Mouse (Mus musculus): Measurements from ENCODE around the gene Ssh2. TPM values are rescaled to one million over a fixed set of nuclear protein-coding genes. Genes with fewer than 3 reads are reported as not detected.

Ssh2 gene
- polyA plus RNA-seq, 1 experiment from 2014 or later: 14.3 TPM

GRCm38 (mm10) chr11:77490451-77490850, 274.4 kb downstream of the Ssh2 start:
- no peaks in the 10 kb centered on the region for H3K9me3 ChIP-seq
- H3K36me3 ChIP-seq: no peaks in the 10 kb centered on the region
- H3K4me2 ChIP-seq: peak overlapping the region; percentile 92
- no peak for ATAC-seq (ENCODE audit: borderline replicate concordance, extremely low read depth, low FRiP score, low TSS enrichment)
- H3K27me3 ChIP-seq: no peaks in the 10 kb centered on the region
- no peak overlapping the region for H3K4me3 ChIP-seq
- peaks cover 80% of the 10 kb centered on the region for H3K4me1 ChIP-seq
- no peak overlapping the region for H3K9ac ChIP-seq
- no peak overlapping the region for H3K27ac ChIP-seq
- 73% methylated on average over 6 of the region's 6 CpGs for WGBS

- WGBS: under 1% methylated on average over 13 of the region's 13 CpGs
- Histone ChIP-seq H3K27me3 (no peaks in the 10 kb centered on the region), H3K36me3 (no peaks in the 10 kb centered on the region), H3K9ac (peak overlapping the region; percentile 46), H3K4me3 (peak overlapping the region; percentile 95), H3K9me3 (no peaks in the 10 kb centered on the region), H3K4me1 (peaks cover 81% of the 10 kb centered on the region), H3K27ac (peak overlapping the region; percentile 96), H3K4me2 (peak overlapping the region; percentile 92)
- peak; percentile 72 for ATAC-seq (ENCODE audit: borderline replicate concordance, extremely low read depth, low FRiP score, low TSS enrichment)
Measured at GRCm38 (mm10) chr11:77491123-77491501, 275.0 kb downstream of the Ssh2 start.

- Histone ChIP-seq H3K4me1 (peaks cover 80% of the 10 kb centered on the region), H3K9ac (peak overlapping the region; percentile 46), H3K9me3 (no peaks in the 10 kb centered on the region), H3K27me3 (no peaks in the 10 kb centered on the region), H3K4me2 (peak overlapping the region; percentile 92), H3K4me3 (peak overlapping the region; percentile 95), H3K36me3 (no peaks in the 10 kb centered on the region), H3K27ac (peak overlapping the region; percentile 96)
- peak; percentile 73 for ATAC-seq (ENCODE audit: borderline replicate concordance, extremely low read depth, low FRiP score, low TSS enrichment)
- WGBS: 0% methylated on average over 23 of the region's 23 CpGs
Measured at GRCm38 (mm10) chr11:77491502-77492291, 275.6 kb downstream of the Ssh2 start.

GRCm38 (mm10) chr11:77492311-77492871, 276.3 kb downstream of the Ssh2 start:
- ATAC-seq (ENCODE audit: borderline replicate concordance, extremely low read depth, low FRiP score, low TSS enrichment): no peak
- WGBS: under 1% methylated on average over 18 of the region's 18 CpGs
- Histone ChIP-seq H3K4me3 (peak overlapping the region; percentile 95), H3K27ac (peak overlapping the region; percentile 96), H3K9ac (peak overlapping the region; percentile 46), H3K36me3 (no peaks in the 10 kb centered on the region), H3K27me3 (no peaks in the 10 kb centered on the region), H3K4me2 (peak overlapping the region; percentile 92), H3K4me1 (peaks cover 80% of the 10 kb centered on the region), H3K9me3 (no peaks in the 10 kb centered on the region)

GRCm38 (mm10) chr11:77492911-77493332, 276.8 kb downstream of the Ssh2 start:
- peaks cover 79% of the 10 kb centered on the region for H3K4me1 ChIP-seq
- H3K36me3 ChIP-seq: no peaks in the 10 kb centered on the region
- peak overlapping the region; percentile 96 for H3K27ac ChIP-seq
- WGBS: under 1% methylated on average over 32 of the region's 32 CpGs
- no peaks in the 10 kb centered on the region for H3K9me3 ChIP-seq
- H3K4me2 ChIP-seq: peak overlapping the region; percentile 92
- peak overlapping the region; percentile 88 for H3K9ac ChIP-seq
- ATAC-seq (ENCODE audit: borderline replicate concordance, extremely low read depth, low FRiP score, low TSS enrichment): peak; percentile 73
- peak overlapping the region; percentile 95 for H3K4me3 ChIP-seq
- no peaks in the 10 kb centered on the region for H3K27me3 ChIP-seq

- H3K4me1 ChIP-seq: peaks cover 76% of the 10 kb centered on the region
- WGBS: under 1% methylated on average over 72 of the region's 74 CpGs
- ATAC-seq (ENCODE audit: borderline replicate concordance, extremely low read depth, low FRiP score, low TSS enrichment): no peak
- H3K27me3 ChIP-seq: no peaks in the 10 kb centered on the region
- peak within 1 kb of the TSS; percentile 95 for H3K4me3 ChIP-seq
- H3K36me3 ChIP-seq: no peaks in the 10 kb centered on the region
- peak within 1 kb of the TSS; percentile 92 for H3K4me2 ChIP-seq
- no peaks in the 10 kb centered on the region for H3K9me3 ChIP-seq
- H3K27ac ChIP-seq: peak within 1 kb of the TSS; percentile 96
- peak within 1 kb of the TSS; percentile 88 for H3K9ac ChIP-seq
Measured at GRCm38 (mm10) chr11:77493512-77494343, 277.6 kb downstream of the Ssh2 start, which contains the start of gene Git1. Gene Git1, plus strand, starts transcription at chr11:77493562.

GRCm38 (mm10) chr11:77494344-77494676, 278.2 kb downstream of the Ssh2 start:
- Histone ChIP-seq H3K9ac (peak overlapping the region; percentile 88), H3K4me1 (peaks cover 72% of the 10 kb centered on the region), H3K9me3 (no peaks in the 10 kb centered on the region), H3K4me2 (peak overlapping the region; percentile 92), H3K4me3 (peak overlapping the region; percentile 95), H3K27ac (peak overlapping the region; percentile 86), H3K36me3 (peaks cover 1% of the 10 kb centered on the region; the same call in 1 of the 2 replicates), H3K27me3 (no peaks in the 10 kb centered on the region)
- 15% methylated on average over 4 of the region's 4 CpGs for WGBS
- ATAC-seq (ENCODE audit: borderline replicate concordance, extremely low read depth, low FRiP score, low TSS enrichment): no peak

- no peak for ATAC-seq (ENCODE audit: borderline replicate concordance, extremely low read depth, low FRiP score, low TSS enrichment)
- H3K9me3 ChIP-seq: no peaks in the 10 kb centered on the region
- H3K36me3 ChIP-seq: peaks cover 6% of the 10 kb centered on the region
- peak overlapping the region; percentile 92 for H3K4me2 ChIP-seq
- no peaks in the 10 kb centered on the region for H3K27me3 ChIP-seq
- peak overlapping the region; percentile 95 for H3K4me3 ChIP-seq
- WGBS: 65% methylated on average over 6 of the region's 6 CpGs
- H3K4me1 ChIP-seq: peaks cover 72% of the 10 kb centered on the region
- H3K27ac ChIP-seq: no peak overlapping the region
- H3K9ac ChIP-seq: peak overlapping the region; percentile 88; the same call in 1 of the 2 replicates
Measured at GRCm38 (mm10) chr11:77494782-77495181, 278.7 kb downstream of the Ssh2 start.

- H3K9me3 ChIP-seq: no peaks in the 10 kb centered on the region
- peak overlapping the region; percentile 92; the same call in 1 of the 2 replicates for H3K4me2 ChIP-seq
- peak overlapping the region; percentile 56; the same call in 1 of the 2 replicates for H3K27ac ChIP-seq
- no peak for ATAC-seq (ENCODE audit: borderline replicate concordance, extremely low read depth, low FRiP score, low TSS enrichment)
- peaks cover 13% of the 10 kb centered on the region for H3K36me3 ChIP-seq
- no peak overlapping the region for H3K4me3 ChIP-seq
- H3K4me1 ChIP-seq: peaks cover 69% of the 10 kb centered on the region
- H3K27me3 ChIP-seq: no peaks in the 10 kb centered on the region
- H3K9ac ChIP-seq: no peak overlapping the region
Measured at GRCm38 (mm10) chr11:77495507-77495906, 279.4 kb downstream of the Ssh2 start.

- no peak overlapping the region for H3K9ac ChIP-seq
- peaks cover 22% of the 10 kb centered on the region for H3K36me3 ChIP-seq
- 18% methylated on average over 6 of the region's 6 CpGs for WGBS
- no peak overlapping the region for H3K4me3 ChIP-seq
- H3K27ac ChIP-seq: peak overlapping the region; percentile 90
- peak overlapping the region; percentile 13 for H3K4me2 ChIP-seq
- H3K4me1 ChIP-seq: peaks cover 60% of the 10 kb centered on the region
- no peaks in the 10 kb centered on the region for H3K9me3 ChIP-seq
- no peaks in the 10 kb centered on the region for H3K27me3 ChIP-seq
- ATAC-seq (ENCODE audit: borderline replicate concordance, extremely low read depth, low FRiP score, low TSS enrichment): no peak
Measured at GRCm38 (mm10) chr11:77497341-77497756, 281.3 kb downstream of the Ssh2 start.

GRCm38 (mm10) chr11:77497851-77498250, 281.8 kb downstream of the Ssh2 start:
- peaks cover 58% of the 10 kb centered on the region for H3K4me1 ChIP-seq
- H3K9ac ChIP-seq: no peak overlapping the region
- no peak overlapping the region for H3K4me2 ChIP-seq

More at GRCm38 (mm10) chr11:77497851-77498250, 281.8 kb downstream of the Ssh2 start:
- no peak for ATAC-seq (ENCODE audit: borderline replicate concordance, extremely low read depth, low FRiP score, low TSS enrichment)
- Histone ChIP-seq H3K27me3 (no peaks in the 10 kb centered on the region), H3K4me3 (no peak overlapping the region), H3K27ac (peak overlapping the region; percentile 68), H3K36me3 (peaks cover 27% of the 10 kb centered on the region), H3K9me3 (no peaks in the 10 kb centered on the region)
- 43% methylated on average over 4 of the region's 4 CpGs for WGBS
